Mouse (Mus musculus) B cell, adult 2 months (primary cell): ENCODE data around the gene H2-D1.
"Not testable (repeated sequence)": the region's sequence is repeated elsewhere in the genome, so short reads cannot be mapped to it uniquely, and the experiment has no call there.

Source experiments
- DNase-seq, 2 experiments: peaks; one replicate each; pipeline ENCODE4 v3.0.0; 2022

H2-D1 gene

DNA sequence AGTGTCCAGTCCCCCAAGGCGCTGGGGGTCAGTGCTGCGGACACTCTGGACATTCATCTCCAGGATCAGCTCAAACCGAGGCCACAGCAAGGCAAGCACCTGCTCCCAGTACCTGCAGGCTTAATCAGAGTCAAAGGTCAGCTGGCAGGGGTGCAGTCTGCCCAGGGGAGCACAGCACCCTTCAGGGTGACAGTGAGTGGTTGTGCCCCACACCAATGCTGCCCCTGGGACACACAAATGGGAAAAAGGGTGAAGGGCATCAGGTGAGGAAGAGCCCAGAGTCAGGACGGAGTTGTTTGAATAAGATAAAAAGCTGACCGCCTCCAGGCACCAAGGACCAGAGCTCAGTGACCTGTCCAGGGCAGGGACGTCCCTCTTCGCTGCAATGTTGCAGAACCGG is 42.4 kb downstream of the H2-D1 start:
- DNase-seq = not testable (repeated sequence)
